Mouse (Mus musculus): ENCODE data around the gene Ina.

The Ina gene

DNA sequence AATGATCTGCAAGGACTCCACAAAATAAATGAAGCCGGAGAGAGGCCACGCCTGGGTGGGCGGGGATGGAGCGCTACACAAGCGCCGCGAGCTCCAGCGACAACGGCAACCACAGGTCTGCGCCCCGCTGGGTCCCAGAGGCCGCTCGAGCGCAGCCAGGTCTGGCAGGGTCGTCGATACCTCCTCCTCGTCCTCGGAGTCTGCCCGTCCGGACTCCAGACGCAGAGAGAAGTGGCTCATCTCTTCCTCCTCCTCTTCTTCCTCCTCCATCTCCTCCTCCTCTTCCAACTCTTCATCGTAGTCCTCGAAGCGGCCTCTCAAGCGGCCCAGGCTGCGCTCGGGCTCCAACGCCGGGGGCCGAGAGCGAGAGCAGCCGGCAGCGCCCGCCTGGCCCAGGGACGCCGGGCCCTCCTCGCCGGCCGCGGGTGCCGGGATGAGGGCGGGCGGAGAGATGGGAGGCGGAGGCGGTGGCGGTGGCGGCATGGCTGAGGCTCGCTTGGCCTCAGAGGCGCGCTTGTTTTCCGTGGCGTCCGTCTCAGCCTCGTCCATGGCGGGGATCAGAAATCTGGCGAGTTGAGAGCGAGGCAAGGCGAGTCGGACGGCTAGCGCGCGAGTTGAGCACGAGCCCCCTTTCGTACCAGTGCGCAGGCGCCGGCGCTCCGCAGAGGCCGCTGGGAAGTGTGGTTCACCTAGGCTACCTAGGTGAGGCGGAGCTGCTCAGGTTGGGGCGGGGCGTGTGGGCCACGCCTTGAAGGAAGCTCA lies 36.0 kb downstream of the Ina start, which contains the start of gene Pcgf6:
Pcgf6 (minus strand) TSS at position 636 of the 762 bp plus-strand sequence.
- peak; percentile 95 for DNase-seq (ENCODE audit: low read depth, low spot score)

DNA sequence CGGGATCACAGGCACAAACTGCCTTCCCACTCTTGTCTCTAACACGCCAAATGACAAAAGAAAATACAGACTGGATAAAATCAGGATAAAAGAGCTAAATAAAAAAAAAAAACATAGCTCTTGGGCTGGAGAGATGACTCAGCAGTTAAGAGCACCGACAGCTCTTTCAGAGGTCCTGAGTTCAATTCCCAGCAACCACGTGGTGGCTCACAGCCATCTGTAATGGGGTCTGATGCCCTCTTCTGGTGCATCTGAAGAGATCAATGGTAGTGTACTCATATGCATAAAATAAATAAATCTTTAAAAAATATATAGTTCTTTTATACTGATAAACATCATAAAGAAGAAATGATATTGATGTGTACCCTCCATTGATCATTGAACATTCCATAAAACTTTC lies 38.4 kb downstream of the Ina start:
- no peak for DNase-seq (ENCODE audit: low read depth, low spot score)

DNA sequence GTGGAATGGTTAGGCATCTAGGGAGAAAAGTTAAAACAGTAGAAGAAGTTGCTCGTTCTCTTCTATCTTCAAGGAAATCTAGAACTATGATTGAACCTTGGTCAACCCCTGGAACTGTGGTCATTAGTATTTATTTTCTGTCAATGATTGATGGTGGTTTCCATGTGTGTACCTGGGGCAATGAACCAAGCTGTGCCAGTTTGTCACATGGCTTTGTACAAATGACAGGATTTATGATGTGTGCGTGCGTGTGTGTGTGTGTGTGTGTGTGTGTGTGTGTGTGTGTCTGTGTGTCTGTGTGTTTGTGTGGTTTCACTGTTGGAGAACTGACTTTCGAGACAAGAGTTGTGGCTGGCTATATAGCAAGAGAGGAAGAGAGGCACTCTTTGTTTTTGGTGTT lies 39.0 kb downstream of the Ina start:
- no peak for DNase-seq (ENCODE audit: low read depth, low spot score)

DNA sequence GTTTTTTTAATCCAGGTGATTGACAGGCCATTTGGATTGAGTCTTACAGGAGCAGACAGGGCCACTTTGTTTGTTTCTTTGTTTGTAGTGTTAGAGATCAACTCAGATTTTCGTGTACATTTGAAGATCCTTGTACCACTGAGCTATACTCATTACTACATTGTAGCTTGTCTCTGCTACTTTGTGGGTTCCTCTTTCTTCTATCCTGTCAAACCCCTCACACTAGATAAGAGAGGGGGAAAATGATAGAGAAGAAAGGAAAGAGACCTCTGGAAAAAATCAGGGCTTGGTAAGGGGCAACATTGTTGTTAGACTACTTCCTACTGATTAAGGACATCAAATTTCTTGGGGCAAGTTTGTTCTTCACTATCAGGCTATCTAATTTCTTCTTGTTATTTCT lies 43.2 kb downstream of the Ina start:
- no peak for DNase-seq (ENCODE audit: low read depth, low spot score)

DNA sequence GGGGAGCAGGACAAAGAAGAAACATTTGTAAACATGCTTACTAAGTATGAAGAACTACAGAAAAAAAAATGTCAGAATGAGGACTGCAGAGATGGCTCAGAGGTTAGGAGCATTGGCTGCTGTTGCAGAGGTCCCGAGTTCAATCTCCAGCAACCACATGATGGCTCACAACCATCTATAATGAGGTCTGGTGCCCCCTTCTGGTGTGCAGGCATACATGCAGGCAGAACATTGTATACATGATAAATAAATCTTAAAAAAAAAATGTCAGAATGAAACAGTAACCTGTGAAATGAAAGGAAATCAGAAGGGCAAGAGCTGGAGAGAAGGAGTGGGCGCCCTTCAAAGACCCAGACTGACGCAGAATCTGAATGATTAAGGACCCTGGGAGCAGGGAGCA lies 51.4 kb downstream of the Ina start:
- DNase-seq (ENCODE audit: low read depth, low spot score): no peak

DNA sequence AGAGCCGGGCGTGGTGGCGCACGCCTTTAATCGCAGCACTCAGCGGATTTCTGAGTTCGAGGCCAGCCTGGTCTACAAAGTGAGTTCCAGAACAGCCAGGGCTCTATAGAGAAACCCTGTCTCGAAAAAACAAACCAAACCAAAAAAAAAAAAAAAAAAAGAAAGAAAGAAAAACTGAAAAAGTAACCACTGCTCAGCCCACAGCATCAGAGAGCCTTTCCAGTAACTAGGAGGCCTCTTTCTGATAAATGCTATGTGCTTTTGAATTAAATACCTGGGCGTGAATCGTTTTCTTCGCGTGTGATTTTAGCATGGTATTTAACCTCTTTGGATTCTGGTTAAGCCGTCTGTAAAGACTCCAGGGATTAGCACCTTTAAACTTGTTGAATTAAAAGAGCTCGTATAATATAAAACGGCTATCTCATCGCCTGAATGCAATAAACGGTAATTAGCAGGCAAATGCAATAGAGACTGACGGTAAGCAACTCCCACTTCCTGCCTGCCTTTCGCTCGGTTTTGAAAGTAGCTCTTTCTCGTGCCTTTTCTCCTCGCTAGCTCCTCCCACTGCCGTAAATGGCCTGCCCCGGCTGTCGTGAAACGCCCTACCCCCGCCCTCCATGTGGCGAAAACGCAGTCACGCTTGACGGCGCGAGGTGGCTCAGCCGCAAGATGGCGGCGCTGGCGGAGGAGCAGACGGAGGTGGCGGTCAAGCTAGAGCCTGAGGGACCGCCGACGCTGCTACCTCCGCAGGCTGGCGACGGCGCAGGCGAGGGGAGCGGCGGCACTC lies 52.8 kb downstream of the Ina start, which contains the start of gene Taf5:
Taf5 (plus strand) TSS at position 651 of the 787 bp plus-strand sequence.
- DNase-seq (ENCODE audit: low read depth, low spot score): peak; percentile 99

DNA sequence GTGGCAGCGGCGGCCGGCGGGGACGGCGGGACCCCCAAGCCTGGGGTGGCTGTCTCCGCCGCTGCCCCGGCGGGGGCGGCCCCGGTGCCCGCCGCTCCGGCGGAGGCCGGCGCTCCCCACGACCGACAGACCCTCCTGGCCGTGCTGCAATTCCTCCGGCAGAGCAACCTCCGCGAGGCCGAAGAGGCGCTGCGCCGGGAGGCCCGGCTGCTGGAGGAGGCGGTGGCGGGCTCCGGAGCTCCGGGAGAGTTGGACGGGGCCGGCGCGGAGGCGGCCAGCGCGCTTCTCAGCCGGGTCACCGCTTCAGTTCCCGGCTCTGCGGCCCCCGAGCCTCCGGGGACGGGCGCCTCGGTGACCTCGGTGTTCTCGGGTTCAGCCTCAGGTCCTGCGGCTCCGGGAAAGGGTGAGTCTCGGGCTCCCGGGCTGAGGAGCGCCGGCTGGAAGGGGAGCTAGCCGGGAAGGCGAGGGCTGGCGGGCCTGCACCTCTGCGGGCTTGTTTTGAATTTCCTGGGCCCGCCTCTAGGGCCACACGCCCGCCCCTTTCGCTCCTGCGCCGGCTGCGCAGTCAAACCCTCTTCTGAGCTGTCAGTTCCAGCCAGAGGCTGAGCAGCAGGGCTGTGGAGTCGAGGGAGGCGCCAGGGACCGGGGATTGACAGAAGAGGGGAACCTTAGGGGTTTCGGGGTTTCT lies 53.6 kb downstream of the Ina start:
- DNase-seq (ENCODE audit: low read depth, low spot score): peak; percentile 94
